Mouse (Mus musculus) MEL (cell line): ENCODE data around the gene Gsg1l. TPM values are rescaled to one million over a fixed set of nuclear protein-coding genes. Genes with fewer than 3 reads are reported as not detected.

Experiments used
- DNase-seq: peaks from one replicate; pipeline ENCODE4 v3.0.0; 2011; ENCODE audit warnings: low read depth, low spot score
- H3K27ac ChIP-seq: 2 replicates; pipeline ENCODE4 v1.5.1; 2012; ENCODE audit warnings: low read depth, mild to moderate bottlenecking, control low read depth, low read length, moderate library complexity; ENCODE audit not compliant: control insufficient read depth
- H3K27me3 ChIP-seq, 2 experiments: fragments of 150-350 bp in 1 of 2; sonication (generic) in 1 of 2; 2 replicates each; pipeline ENCODE4 v1.6.1; 2012; ENCODE audit warnings: low read length in 2 of 2, mild to moderate bottlenecking in 2 of 2, improper control_type of control experiment in 1 of 2, moderate library complexity in 1 of 2; ENCODE audit not compliant: insufficient read depth in 2 of 2, control insufficient read depth in 1 of 2
- H3K36me3 ChIP-seq, 2 experiments: 2 replicates each; pipeline ENCODE4 v1.6.1; 2012 to 2014; ENCODE audit warnings: low read length in 2 of 2, improper control_type of control experiment in 1 of 2, inconsistent platforms in 1 of 2, mild to moderate bottlenecking in 1 of 2; ENCODE audit not compliant: insufficient read depth in 2 of 2, control insufficient read depth in 1 of 2
- H3K4me1 ChIP-seq, 2 experiments: fragments of 150-350 bp in 1 of 2; sonication (generic) in 1 of 2; 2 replicates each; pipeline ENCODE4 v1.6.1; 2012; ENCODE audit warnings: low read length in 2 of 2, improper control_type of control experiment in 1 of 2, mild to moderate bottlenecking in 1 of 2; ENCODE audit not compliant: insufficient read depth in 2 of 2, control insufficient read depth in 1 of 2
- H3K4me3 ChIP-seq, 2 experiments: fragments of 150-350 bp in 1 of 2; sonication (generic) in 1 of 2; 2 replicates each; pipeline ENCODE4 v1.5.1; 2012; ENCODE audit warnings: low read depth in 2 of 2, low read length in 2 of 2, mild to moderate bottlenecking in 2 of 2, moderate library complexity in 2 of 2, control low read depth in 1 of 2, improper control_type of control experiment in 1 of 2; ENCODE audit not compliant: control insufficient read depth in 1 of 2, insufficient read depth in 1 of 2
- H3K79me2 ChIP-seq: 2 replicates; pipeline ENCODE4 v1.6.1; 2012; ENCODE audit warnings: mild to moderate bottlenecking, low read length, moderate library complexity; ENCODE audit not compliant: control insufficient read depth, poor library complexity, insufficient read depth
- H3K9ac ChIP-seq: 2 replicates; pipeline ENCODE4 v1.6.1; 2012; ENCODE audit warnings: low read depth, mild to moderate bottlenecking, control low read depth, low read length, moderate library complexity; ENCODE audit not compliant: control insufficient read depth, poor library complexity, severe bottlenecking
- H3K9me3 ChIP-seq: fragments of 150-350 bp; sonication (generic); replicated peaks from 2 replicates; pipeline ENCODE4 v1.6.1; 2012; ENCODE audit warnings: mild to moderate bottlenecking, low read length, improper control_type of control experiment, moderate library complexity; ENCODE audit not compliant: insufficient read depth
- BHLHE40 ChIP-seq: IDR thresholded peaks from 2 replicates; pipeline ENCODE4 v1.6.1; 2012; ENCODE audit warnings: low read depth, mild to moderate bottlenecking, inconsistent platforms, low read length, improper control_type of control experiment, borderline replicate concordance
- CTCF ChIP-seq, 3 experiments: IDR thresholded peaks in 2 of 3; conservative IDR thresholded peaks in 1 of 3; 2 replicates each; pipeline ENCODE4 v1.5.1; 2011 to 2012; ENCODE audit warnings: low read length in 3 of 3, low read depth in 2 of 3, mild to moderate bottlenecking in 2 of 3, improper control_type of control experiment in 1 of 3, inconsistent platforms in 1 of 3, mixed read lengths in 1 of 3, moderate library complexity in 1 of 3; ENCODE audit not compliant: control insufficient read depth in 1 of 3, insufficient read depth in 1 of 3, poor library complexity in 1 of 3, severe bottlenecking in 1 of 3
- EP300 ChIP-seq, 2 experiments: IDR thresholded peaks; 2 replicates each; pipeline ENCODE4 v1.6.1; 2011; ENCODE audit warnings: improper control_type of control experiment in 2 of 2, low read length in 2 of 2, low read depth in 1 of 2, mild to moderate bottlenecking in 1 of 2
- GABPA ChIP-seq: IDR thresholded peaks from 2 replicates; pipeline ENCODE4 v1.6.1; 2012; ENCODE audit warnings: low read depth, mild to moderate bottlenecking, inconsistent platforms, low read length, improper control_type of control experiment, moderate library complexity
- GATA1 ChIP-seq: IDR thresholded peaks from 2 replicates; pipeline ENCODE4 v1.6.1; 2011; ENCODE audit warnings: low read depth, low read length, improper control_type of control experiment
- JUND ChIP-seq: IDR thresholded peaks from 2 replicates; pipeline ENCODE4 v1.6.1; 2011; ENCODE audit warnings: low read depth, mild to moderate bottlenecking, improper control_type of control experiment, low read length
- MAX ChIP-seq: IDR thresholded peaks from 2 replicates; pipeline ENCODE4 v1.6.1; 2011; ENCODE audit warnings: low read length, improper control_type of control experiment
- MXI1 ChIP-seq: IDR thresholded peaks from 2 replicates; pipeline ENCODE4 v1.6.1; 2011; ENCODE audit warnings: mild to moderate bottlenecking, low read depth, low read length, improper control_type of control experiment
- POLR2AphosphoS2 ChIP-seq: IDR thresholded peaks from 2 replicates; pipeline ENCODE4 v1.6.1; 2011; ENCODE audit warnings: low read length, improper control_type of control experiment
- POLR2AphosphoS5 ChIP-seq: IDR thresholded peaks from 2 replicates; pipeline ENCODE4 v1.6.1; 2012; ENCODE audit warnings: low read depth, borderline replicate concordance, mild to moderate bottlenecking, inconsistent platforms, low read length, moderate library complexity, mixed read lengths
- RCOR1 ChIP-seq: IDR thresholded peaks from 2 replicates; pipeline ENCODE4 v1.6.1; 2012; ENCODE audit warnings: low read depth, mild to moderate bottlenecking, inconsistent platforms, low read length, improper control_type of control experiment
- SMC3 ChIP-seq: IDR thresholded peaks from 2 replicates; pipeline ENCODE4 v1.6.1; 2011; ENCODE audit warnings: low read depth, low read length, improper control_type of control experiment
- TAL1 ChIP-seq: IDR thresholded peaks from 2 replicates; pipeline ENCODE4 v1.6.1; 2012; ENCODE audit warnings: mild to moderate bottlenecking, inconsistent platforms, low read length, moderate library complexity, mixed read lengths
- TBP ChIP-seq: IDR thresholded peaks from 2 replicates; pipeline ENCODE4 v1.8.0; 2011; ENCODE audit warnings: low read depth, low read length, improper control_type of control experiment
- TCF12 ChIP-seq: IDR thresholded peaks from 2 replicates; pipeline ENCODE4 v1.6.1; 2014; ENCODE audit warnings: low read depth, mild to moderate bottlenecking, inconsistent platforms, low read length, improper control_type of control experiment, moderate library complexity
- ZMIZ1 ChIP-seq: IDR thresholded peaks from 2 replicates; pipeline ENCODE4 v1.6.1; 2012; ENCODE audit warnings: low read depth, mild to moderate bottlenecking, inconsistent platforms, low read length, improper control_type of control experiment, moderate library complexity
- polyA plus RNA-seq, 2 experiments: library from polyadenylated mRNA; stranded (reverse) in 1 of 2; unstranded in 1 of 2; fragments of >175 nt in 1 of 2; fragments of >200 nt in 1 of 2; gene quantifications; 2 replicates each; pipeline versions ENCODE4 v1.2.1 to v1.2.4; 2012; ENCODE audit warnings: low replicate concordance in 2 of 2, low read depth in 1 of 2; ENCODE audit not compliant: insufficient read length in 2 of 2, insufficient read depth in 1 of 2, missing spikeins in 1 of 2
- total RNA-seq: library from RNA; depleted of rRNA; stranded (reverse); fragments of 300-350 nt; gene quantifications from 2 replicates; pipeline ENCODE4 v1.2.3, GENCODE M21; 2012

The Gsg1l gene
- total and polyA plus RNA-seq, 3 experiments = not detected

DNA sequence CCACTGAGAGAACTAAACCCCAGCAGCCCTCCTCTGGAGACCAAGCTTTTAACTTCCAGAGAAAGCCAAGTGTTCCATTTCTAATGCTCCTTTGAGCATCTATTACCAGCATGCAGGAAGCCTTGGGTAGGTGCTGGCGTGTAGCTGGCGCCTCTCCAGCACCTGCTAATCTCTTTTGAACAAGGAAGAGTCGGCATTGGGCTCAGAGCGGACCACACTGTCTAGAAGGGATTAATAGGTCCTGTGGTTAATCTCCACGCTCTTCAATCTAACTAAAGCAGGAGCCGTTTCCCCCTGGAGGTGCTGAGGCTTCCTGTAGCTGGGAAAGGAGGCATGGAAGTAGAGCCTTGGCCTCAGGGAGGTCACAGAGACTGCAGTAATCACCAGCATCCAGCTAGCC lies 27.6 kb downstream of the Gsg1l start:
- H3K27me3 ChIP-seq = peaks cover 0 to 1% of the 10 kb centered on the region in 2 experiments; a peak in 2 of 4 replicates
- no peaks in the 10 kb centered on the region for H3K9me3 ChIP-seq
- TF ChIP-seq BHLHE40 (no peak), SMC3 (no peak), TCF12 (no peak), GABPA (no peak), MAX (no peak)

DNA sequence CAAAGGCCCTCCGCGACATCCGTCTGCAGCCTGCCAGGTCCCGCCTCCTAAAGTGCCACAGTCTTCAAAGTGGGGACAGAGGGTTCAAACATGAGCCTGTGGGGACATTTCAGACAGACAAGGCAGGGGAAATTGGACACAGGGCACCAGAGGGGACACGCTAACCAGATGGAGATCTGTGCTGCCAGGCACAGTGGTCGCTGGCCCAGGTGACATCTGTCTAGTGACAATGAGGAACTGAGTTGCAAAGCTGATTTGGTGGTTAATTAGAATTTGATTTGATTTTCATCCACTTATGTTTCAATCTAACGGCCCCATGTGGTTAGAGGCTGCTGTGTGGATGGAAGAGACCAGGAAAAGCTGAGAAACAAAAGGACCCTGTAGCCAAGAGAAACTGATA lies 28.6 kb downstream of the Gsg1l start:
- no peak overlapping the region for H3K27ac ChIP-seq
- DNase-seq = no peak
- H3K27me3 ChIP-seq = peaks cover 0 to 1% of the 10 kb centered on the region in 2 experiments; a peak in 2 of 4 replicates
- no peaks in the 10 kb centered on the region for H3K9me3 ChIP-seq
- H3K4me3 ChIP-seq = no peak overlapping the region
- H3K36me3 ChIP-seq = no peaks in the 10 kb centered on the region
- peaks cover 0 to 4% of the 10 kb centered on the region in 2 experiments; a peak in 1 of 4 replicates for H3K4me1 ChIP-seq
- no peaks in the 10 kb centered on the region for H3K79me2 ChIP-seq
- TF ChIP-seq BHLHE40 = no peak
- no peak for TF ChIP-seq MXI1
- no peak for TF ChIP-seq GATA1
- TF ChIP-seq POLR2AphosphoS5 = no peak
- no peak overlapping the region for H3K9ac ChIP-seq

More for the DNA sequence above, 27.6 kb downstream of the Gsg1l start:
- Histone ChIP-seq H3K4me1 (peaks cover 0 to 4% of the 10 kb centered on the region in 2 experiments; a peak in 1 of 4 replicates), H3K27ac (no peak overlapping the region), H3K4me3 (no peak overlapping the region), H3K9ac (no peak overlapping the region), H3K79me2 (no peaks in the 10 kb centered on the region), H3K36me3 (no peaks in the 10 kb centered on the region)
- DNase-seq = peak; percentile 64

- Histone ChIP-seq H3K4me3 (no peak overlapping the region), H3K4me1 (peaks cover 0 to 4% of the 10 kb centered on the region in 2 experiments; a peak in 1 of 4 replicates), H3K9me3 (no peaks in the 10 kb centered on the region), H3K9ac (no peak overlapping the region), H3K27ac (no peak overlapping the region), H3K27me3 (peaks cover 0 to 1% of the 10 kb centered on the region in 2 experiments; a peak in 1 of 4 replicates), H3K36me3 (no peaks in the 10 kb centered on the region), H3K79me2 (no peaks in the 10 kb centered on the region)
- no peak for TF ChIP-seq TBP
- TF ChIP-seq RCOR1 = no peak
- no peak for TF ChIP-seq EP300 (IDR thresholded peaks at IDR 0.05; ENCODE audit: low read depth in 1 of 2, low read length in 2 of 2)
- TF ChIP-seq GATA1 = no peak
- no peak for TF ChIP-seq JUND
- no peak for TF ChIP-seq ZMIZ1
- no peak for TF ChIP-seq CTCF (IDR thresholded peaks at IDR 0.05 in 2 of 3, conservative IDR thresholded peaks at IDR 0.05 in 1 of 3; ENCODE audit: control insufficient read depth in 1 of 3, insufficient read depth in 1 of 3, low read depth in 2 of 3, low read length in 3 of 3, poor library complexity in 1 of 3, severe bottlenecking in 1 of 3)
- no peak for TF ChIP-seq GABPA
- no peak for TF ChIP-seq POLR2AphosphoS2
- TF ChIP-seq TAL1 = no peak
- no peak for DNase-seq
Observed at GRCm38 (mm10) chr7:126051910-126052309, 30.3 kb downstream of the Gsg1l start.
